Mouse (Mus musculus): Measurements from ENCODE around the gene H2al1h. TPM values are rescaled to one million over a fixed set of nuclear protein-coding genes. Genes with fewer than 3 reads are reported as not detected.

Gene H2al1h
- total RNA-seq, 2 experiments from 2014 or later: not detected

Other genes with a start within 250 kb of the H2al1h start
- not detected for gene H2al1a, start 22.2 kb upstream of the H2al1h start, total RNA-seq (2021)
- gene H2al1b, start 19.1 kb upstream of the H2al1h start, total RNA-seq (2021): not detected
- gene H2al1c, start 15.8 kb upstream of the H2al1h start, total RNA-seq (2021): not detected
- gene H2al1d, start 12.7 kb upstream of the H2al1h start, total RNA-seq (2021): not detected
- not detected for gene H2al1e, start 9.6 kb upstream of the H2al1h start, total RNA-seq (2021)
- gene H2al1f, start 6.3 kb upstream of the H2al1h start, total RNA-seq (2021): not detected
- not detected for gene H2al1g, start 3.2 kb upstream of the H2al1h start, total RNA-seq (2021)
- not detected for gene H2al1i, start 3.2 kb downstream of the H2al1h start, total RNA-seq (2021)
- not detected for gene H2al1j, start 6.3 kb downstream of the H2al1h start, total RNA-seq (2021)

Measured in gastrocnemius, postnatal 10 days (tissue).